In genomic region chr4:65814176-65814535, GRCm38 (mm10) we compare ENCODE assay signal across 15 mouse cellular contexts.
A peak's percentile ranks its signal among the peaks of the same experiment; 100 is the strongest.
DNase-seq lines count a peak whose midpoint lies in the region; ATAC-seq lines count a peak whose summit lies in the region.
"Had no signal": no experiment of that assay in that cellular context is flagged by ENCODE, and none has a peak within 500 bp of the region (broad histone marks: within the 10 kb centered on the region; RNA-seq: fewer than 3 reads in every experiment).

No protein-coding gene starts in this region.

- no peak for DNase-seq in forebrain, embryonic 10.5 days (ENCODE audit: extremely low spot score, low spot score)
- peak; percentile 62 for DNase-seq in cerebellum, adult 11-12 months
- peak; percentile 6 for DNase-seq in gastrocnemius, postnatal 10 days
- no peak for DNase-seq in adrenal gland, postnatal 14 days
- no peak for DNase-seq in urinary bladder, postnatal 14 days (ENCODE audit: low spot score)
- DNase-seq: embryo, embryonic 11 days; kidney, postnatal 4 days; lung, embryonic 14.5 days; right cerebral cortex, postnatal 14 days had no signal

- no peaks in the 10 kb centered on the region for H3K27me3 ChIP-seq in forebrain, embryonic 16.5 days (replicated peaks; ENCODE audit: control insufficient read depth, insufficient read depth, low read length)
- H3K27me3 ChIP-seq in forebrain, embryonic 10.5 days (ENCODE audit: poor library complexity, severe bottlenecking), result no peaks in the 10 kb centered on the region
- H3K27me3 ChIP-seq in heart, embryonic 16.5 days (ENCODE audit: control insufficient read depth, insufficient read depth, low read length), result no peaks in the 10 kb centered on the region
- H3K27me3 ChIP-seq: limb, embryonic 15.5 days had no signal

- no peak overlapping the region for H3K9ac ChIP-seq in forebrain, embryonic 16.5 days (replicated peaks; ENCODE audit: low read depth, low read length)
- no peak overlapping the region for H3K9ac ChIP-seq in heart, embryonic 16.5 days (ENCODE audit: low read length)
- H3K9ac ChIP-seq: limb, embryonic 15.5 days; lung, embryonic 14.5 days had no signal

- H3K27ac ChIP-seq in forebrain, embryonic 16.5 days (ENCODE audit: low read length), result no peak overlapping the region
- H3K27ac ChIP-seq in forebrain, embryonic 10.5 days, result no peak overlapping the region
- H3K27ac ChIP-seq in heart, embryonic 16.5 days (ENCODE audit: low read length), result peak overlapping the region; percentile 96
- H3K27ac ChIP-seq: limb, embryonic 15.5 days had no signal

- no peak overlapping the region for H3K4me3 ChIP-seq in forebrain, embryonic 16.5 days (replicated peaks; ENCODE audit: low read length)
- no peak overlapping the region for H3K4me3 ChIP-seq in forebrain, embryonic 10.5 days
- H3K4me3 ChIP-seq in heart, embryonic 16.5 days (ENCODE audit: low read length), result no peak overlapping the region
- H3K4me3 ChIP-seq: erythroblast, embryonic 14.5 days; limb, embryonic 15.5 days had no signal

- WGBS in forebrain, embryonic 16.5 days, result 78% methylated on average over 2 of the region's 2 CpGs
- 96% methylated on average over 2 of the region's 2 CpGs for WGBS in forebrain, embryonic 10.5 days
- 34% methylated on average over 2 of the region's 2 CpGs for WGBS in heart, embryonic 16.5 days

- ATAC-seq in forebrain, embryonic 16.5 days, result peak; percentile 61
- ATAC-seq in heart, embryonic 16.5 days (replicated peaks; ENCODE audit: extremely low read depth, insufficient read depth, low FRiP score), result peak; percentile 88
- no peak for ATAC-seq in megakaryocyte progenitor cell, adult 5-6 weeks (replicated peaks; ENCODE audit: poor library complexity)

- no peaks in the 10 kb centered on the region for H3K9me3 ChIP-seq in forebrain, embryonic 16.5 days (ENCODE audit: control insufficient read depth, low read length)
- no peaks in the 10 kb centered on the region for H3K9me3 ChIP-seq in forebrain, embryonic 10.5 days
- H3K9me3 ChIP-seq in heart, embryonic 16.5 days (replicated peaks; ENCODE audit: control insufficient read depth, low read length), result no peaks in the 10 kb centered on the region
- H3K9me3 ChIP-seq: limb, embryonic 15.5 days had no signal

- H3K4me1 ChIP-seq in forebrain, embryonic 16.5 days (replicated peaks; ENCODE audit: control insufficient read depth, insufficient read depth, low read length), result no peaks in the 10 kb centered on the region
- no peaks in the 10 kb centered on the region for H3K4me1 ChIP-seq in forebrain, embryonic 10.5 days
- peaks cover 7% of the 10 kb centered on the region for H3K4me1 ChIP-seq in heart, embryonic 16.5 days (ENCODE audit: control insufficient read depth, insufficient read depth, low read length)
- H3K4me1 ChIP-seq: limb, embryonic 15.5 days had no signal

- H3K4me2 ChIP-seq in forebrain, embryonic 16.5 days (ENCODE audit: low read length), result no peak overlapping the region
- no peak overlapping the region for H3K4me2 ChIP-seq in heart, embryonic 16.5 days (ENCODE audit: low read depth, low read length)
- H3K4me2 ChIP-seq: limb, embryonic 15.5 days; lung, embryonic 14.5 days had no signal

- no peaks in the 10 kb centered on the region for H3K36me3 ChIP-seq in forebrain, embryonic 16.5 days (ENCODE audit: control insufficient read depth, insufficient read depth)
- H3K36me3 ChIP-seq in forebrain, embryonic 10.5 days (replicated peaks), result no peaks in the 10 kb centered on the region
- H3K36me3 ChIP-seq in heart, embryonic 16.5 days (ENCODE audit: control insufficient read depth, insufficient read depth), result no peaks in the 10 kb centered on the region
- H3K36me3 ChIP-seq: G1E; limb, embryonic 15.5 days had no signal

Comparison
In these comparisons a context has a peak if more than half of its experiments do, and no peak if none do; other contexts are left out.
1. DNase-seq: peak in cerebellum, adult 11-12 months (single experiment) and gastrocnemius, postnatal 10 days (single experiment); none in forebrain, embryonic 10.5 days (single experiment), adrenal gland, postnatal 14 days (single experiment) and urinary bladder, postnatal 14 days (single experiment).